Mouse (Mus musculus) cerebral cortex, adult 2 months (tissue): ENCODE data around the gene Igfbp1.

ENCODE experiments used
- WGBS: fragments of 180-500 bp; shearing (Covaris S2); methylation state at CpG from one replicate; pipeline ENCODE4 v1.1.7; 2018; 5-methylcytosine and 5-hydroxymethylcytosine counted together

Igfbp1 gene

GRCm38 (mm10) chr11:7230000-7230399 lies 32.4 kb downstream of the Igfbp1 start:
- WGBS = 58% methylated on average over 4 of the region's 4 CpGs

DNA sequence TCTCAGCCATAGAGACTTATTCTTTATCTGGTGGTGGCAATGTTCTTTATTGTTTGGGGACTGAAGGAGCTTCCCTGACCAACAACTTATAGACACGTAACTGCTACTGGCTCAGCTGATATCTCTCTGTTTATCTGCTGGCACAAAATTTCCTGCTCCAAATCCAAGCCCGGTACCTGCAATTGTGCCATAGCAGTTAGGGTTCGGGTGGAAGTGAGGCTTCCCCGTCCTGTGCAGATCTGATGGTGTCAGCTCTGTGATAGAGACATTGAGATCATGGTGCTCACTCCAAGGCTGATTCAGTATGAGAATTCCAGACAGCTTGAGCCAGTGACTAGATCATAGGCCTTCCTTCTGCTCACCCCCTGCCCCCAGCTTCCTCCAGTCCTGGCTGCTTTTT lies 34.4 kb downstream of the Igfbp1 start:
- WGBS = 96% methylated on average over 4 of the region's 4 CpGs

DNA sequence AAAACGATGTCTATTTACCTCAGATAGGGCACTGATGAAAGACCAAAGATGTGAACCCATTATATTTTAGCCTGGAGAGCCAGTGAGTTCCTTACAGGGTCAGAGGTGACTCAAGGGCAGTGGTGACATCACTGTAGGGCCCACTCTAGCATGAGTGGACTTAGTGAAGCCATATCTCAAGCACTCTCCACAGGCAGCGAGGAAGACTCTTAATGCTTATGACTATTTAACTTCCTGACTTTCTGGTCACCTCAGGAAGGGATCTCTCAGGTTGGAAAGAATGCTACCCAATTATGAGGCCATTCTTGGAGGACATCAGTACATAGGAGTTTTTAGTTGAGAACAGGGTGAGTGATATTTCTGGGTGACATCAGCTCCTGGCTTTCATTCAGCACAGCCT lies 35.8 kb downstream of the Igfbp1 start:
- 88% methylated on average over 2 of the region's 2 CpGs for WGBS

GRCm38 (mm10) chr11:7234436-7234835 lies 36.9 kb downstream of the Igfbp1 start:
- 89% methylated on average over 1 of the region's 1 CpGs for WGBS

- 37% methylated on average over 3 of the region's 3 CpGs for WGBS
These were observed 37.5 kb downstream of the Igfbp1 start for GRCm38 (mm10) chr11:7234981-7235609.

- WGBS = 97% methylated on average over 2 of the region's 2 CpGs
These were observed 39.2 kb downstream of the Igfbp1 start for GRCm38 (mm10) chr11:7236751-7237150.

GRCm38 (mm10) chr11:7237712-7238111 lies 40.1 kb downstream of the Igfbp1 start:
- 60% methylated on average over 6 of the region's 6 CpGs for WGBS

DNA sequence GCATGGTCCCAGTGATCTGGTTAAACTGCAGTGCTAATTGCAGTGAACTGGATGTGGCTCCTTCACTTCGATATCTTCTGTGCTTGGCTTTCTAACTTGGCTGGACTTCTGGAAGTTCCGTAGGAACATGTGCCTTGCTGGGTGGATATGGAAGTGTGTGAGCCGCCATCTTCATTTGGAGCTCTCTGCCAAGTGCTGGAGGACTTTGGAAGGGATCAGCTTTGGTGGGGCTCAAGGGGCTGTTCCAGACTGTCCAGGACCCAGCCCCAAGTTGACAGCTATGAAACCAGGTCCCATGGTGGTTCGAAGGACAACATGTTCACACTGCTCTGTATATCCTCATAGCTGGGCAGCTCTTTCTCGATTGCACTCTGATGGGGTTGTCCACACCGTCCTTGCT lies 41.0 kb downstream of the Igfbp1 start:
- WGBS = 97% methylated on average over 6 of the region's 6 CpGs

DNA sequence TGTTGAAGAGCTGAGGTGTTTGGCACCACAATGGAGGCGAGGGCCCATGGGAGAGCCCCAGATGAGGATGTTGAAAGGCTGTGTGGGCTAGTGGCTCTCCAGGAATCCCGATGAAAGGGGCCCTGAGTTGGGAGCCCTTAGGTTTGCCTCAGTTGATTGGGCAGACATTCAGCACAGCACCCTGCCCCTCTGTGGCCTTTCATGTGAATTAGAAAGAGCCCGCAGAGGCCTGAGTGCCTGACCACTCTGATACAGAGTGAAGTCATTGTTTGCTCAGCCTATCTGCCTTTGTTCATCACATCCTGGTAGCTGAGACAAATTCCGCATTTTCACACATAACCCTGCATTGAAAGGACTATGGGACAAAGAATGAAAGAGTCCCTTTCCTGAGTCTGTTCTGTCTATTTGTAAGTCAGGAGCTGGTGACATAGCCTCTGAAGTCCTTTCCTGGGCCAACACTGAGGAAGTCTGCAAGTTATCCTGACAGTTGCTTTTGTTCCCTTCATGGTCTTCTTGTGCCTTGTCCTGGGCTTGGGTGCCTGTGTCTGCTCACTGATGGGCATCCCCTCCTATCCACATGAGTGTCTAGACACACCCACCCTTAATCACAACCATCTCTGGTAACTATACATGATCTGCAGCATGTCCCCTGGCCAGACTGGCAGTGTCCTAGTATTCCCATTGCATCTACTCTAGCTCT lies 41.6 kb downstream of the Igfbp1 start:
- WGBS = 76% methylated on average over 4 of the region's 4 CpGs

DNA sequence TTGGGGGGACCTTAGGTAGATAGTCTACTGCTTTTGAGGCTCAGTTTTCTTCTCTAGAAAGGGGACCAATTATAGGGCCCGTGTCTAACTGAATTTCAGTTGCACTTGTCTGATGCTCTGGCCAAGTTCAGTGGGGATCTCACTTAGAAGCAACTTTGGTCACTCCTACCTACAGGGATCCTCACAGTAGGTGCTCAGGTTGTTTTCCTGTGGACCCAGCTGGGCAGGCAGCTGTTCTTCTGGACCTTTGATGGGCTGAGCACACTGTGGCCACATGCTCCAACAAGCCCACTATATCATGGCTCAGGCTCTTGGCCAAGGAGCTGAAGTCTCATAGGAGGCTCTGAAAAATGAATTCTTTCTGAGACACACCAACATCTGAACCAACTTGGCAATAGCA lies 47.2 kb downstream of the Igfbp1 start:
- WGBS = 79% methylated on average over 1 of the region's 1 CpGs

DNA sequence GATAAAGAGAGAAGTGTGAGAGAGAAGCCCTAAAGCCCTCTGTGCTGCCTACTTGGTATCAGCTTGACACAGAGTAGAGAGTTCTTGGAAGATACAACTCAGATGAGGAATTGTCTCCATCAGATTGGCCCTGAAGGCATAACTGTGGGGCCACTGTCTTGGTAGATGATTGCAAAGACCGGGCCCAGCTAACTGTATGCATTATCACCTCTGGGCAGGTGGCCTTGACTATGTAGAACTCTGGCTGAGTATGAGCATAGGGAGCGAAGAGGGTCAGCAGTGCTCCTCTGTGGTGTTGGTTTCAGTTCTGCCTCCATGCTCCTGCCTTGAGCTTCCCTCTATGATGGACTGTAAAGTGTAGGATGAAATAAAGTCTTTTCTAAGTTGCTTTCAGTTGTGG lies 52.8 kb downstream of the Igfbp1 start:
- WGBS = 85% methylated on average over 2 of the region's 2 CpGs

- 93% methylated on average over 5 of the region's 5 CpGs for WGBS
These were observed 53.3 kb downstream of the Igfbp1 start for GRCm38 (mm10) chr11:7250870-7251269.
